Mouse (Mus musculus) spleen, postnatal 10 days (tissue): Measurements from ENCODE around the gene Slc37a1.

Experiments
- DNase-seq, 2 experiments: peaks; one replicate each; pipeline ENCODE4 v3.0.0; 2021 to 2022; ENCODE audit warnings: low spot score in 2 of 2

The Slc37a1 gene

DNA sequence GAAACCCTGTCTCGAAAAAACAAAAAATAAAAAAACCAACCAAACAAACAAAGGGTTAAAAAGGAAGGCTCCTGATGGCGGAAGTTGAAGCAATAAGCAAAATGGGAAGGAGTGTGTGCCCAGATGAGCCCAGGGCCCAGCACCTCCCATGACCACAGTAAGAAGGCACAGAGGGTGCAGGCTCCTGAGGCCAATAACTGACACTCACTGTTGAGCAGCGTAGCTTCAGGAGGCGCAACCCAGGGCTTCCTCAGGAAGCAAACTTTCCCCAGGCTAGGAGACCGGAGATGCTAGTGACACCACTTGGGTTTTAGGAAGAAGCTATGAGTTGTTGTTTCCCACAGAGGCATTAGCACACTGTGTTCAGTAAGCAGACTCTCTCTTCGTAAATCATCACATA lies 4.3 kb downstream of the Slc37a1 start:
- DNase-seq, result peak in 1 of 2 experiments; percentile 44

DNA sequence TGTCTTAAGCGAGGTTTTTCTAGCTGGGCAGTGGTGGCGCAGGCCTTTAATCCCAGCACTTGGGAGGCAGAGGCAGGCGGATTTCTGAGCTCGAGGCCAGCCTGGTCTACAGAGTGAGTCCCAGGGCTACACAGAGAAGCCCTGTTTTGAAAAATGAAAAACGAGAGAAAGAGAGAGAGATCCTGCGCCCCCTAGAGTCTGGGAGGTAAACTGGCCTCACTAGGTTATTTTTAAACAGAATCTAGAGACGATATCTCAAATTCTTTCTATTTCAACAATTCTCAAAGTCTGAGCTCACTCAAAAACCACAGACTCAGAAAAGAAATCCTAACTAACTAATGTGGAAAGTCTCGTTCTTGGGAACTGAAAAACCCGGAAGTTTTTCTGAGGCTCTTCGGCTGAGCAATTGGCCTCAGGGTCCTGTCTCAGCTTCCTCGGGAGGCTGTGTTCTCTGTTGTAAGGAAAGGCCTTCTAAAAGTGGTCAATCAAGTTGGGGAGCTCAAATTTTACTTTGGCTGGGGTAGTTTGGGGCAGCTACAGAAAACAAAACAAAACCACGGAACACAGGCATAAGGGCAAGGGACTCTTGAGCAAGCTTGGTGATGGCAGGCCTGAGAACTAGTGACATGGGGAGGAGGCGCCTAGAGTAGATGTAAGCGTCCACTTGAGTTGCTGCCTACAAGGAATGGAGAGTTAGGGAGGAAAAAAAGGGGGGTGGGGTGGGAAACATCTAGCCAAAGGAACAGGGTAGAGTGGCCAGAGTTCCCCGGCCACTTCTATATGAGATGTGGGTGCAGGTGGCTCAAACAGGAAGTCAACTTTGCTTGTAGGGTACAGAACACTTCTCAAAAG lies 8.0 kb downstream of the Slc37a1 start:
- DNase-seq, result peak; percentile 43 to 80

DNA sequence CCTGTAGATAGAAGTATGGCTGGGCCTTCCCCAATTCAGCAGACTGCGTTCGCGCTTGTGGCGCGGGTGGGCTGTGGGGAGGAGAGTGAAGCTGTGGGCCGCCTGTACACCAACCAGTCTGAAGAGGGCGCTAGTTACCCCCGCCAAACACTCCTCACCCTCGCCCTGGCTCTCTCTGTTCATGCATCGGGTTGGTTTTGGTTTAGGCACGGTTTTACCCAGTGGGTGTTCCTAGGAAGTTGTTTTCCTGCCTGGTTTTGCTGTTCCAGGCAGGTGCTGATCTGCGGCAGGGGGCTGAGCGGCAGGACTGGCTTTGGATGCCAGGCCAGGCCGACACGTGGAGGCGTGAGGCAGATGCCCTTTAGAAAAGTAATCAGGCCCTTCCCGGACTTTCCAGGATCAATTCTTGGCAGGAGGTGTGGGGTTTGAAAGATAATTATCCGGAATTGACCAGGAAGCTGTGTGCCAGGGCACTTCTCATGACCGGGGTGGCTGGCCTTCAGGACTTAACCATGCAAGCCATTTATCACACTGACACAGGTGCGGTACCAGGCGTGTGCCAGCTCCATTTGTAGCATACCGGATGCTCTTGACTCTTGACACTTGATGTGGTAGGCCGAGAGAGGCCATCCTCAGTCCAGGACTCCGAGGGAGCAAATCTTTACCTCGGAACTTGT lies 8.8 kb downstream of the Slc37a1 start:
- peak; percentile 74 to 84 for DNase-seq

DNA sequence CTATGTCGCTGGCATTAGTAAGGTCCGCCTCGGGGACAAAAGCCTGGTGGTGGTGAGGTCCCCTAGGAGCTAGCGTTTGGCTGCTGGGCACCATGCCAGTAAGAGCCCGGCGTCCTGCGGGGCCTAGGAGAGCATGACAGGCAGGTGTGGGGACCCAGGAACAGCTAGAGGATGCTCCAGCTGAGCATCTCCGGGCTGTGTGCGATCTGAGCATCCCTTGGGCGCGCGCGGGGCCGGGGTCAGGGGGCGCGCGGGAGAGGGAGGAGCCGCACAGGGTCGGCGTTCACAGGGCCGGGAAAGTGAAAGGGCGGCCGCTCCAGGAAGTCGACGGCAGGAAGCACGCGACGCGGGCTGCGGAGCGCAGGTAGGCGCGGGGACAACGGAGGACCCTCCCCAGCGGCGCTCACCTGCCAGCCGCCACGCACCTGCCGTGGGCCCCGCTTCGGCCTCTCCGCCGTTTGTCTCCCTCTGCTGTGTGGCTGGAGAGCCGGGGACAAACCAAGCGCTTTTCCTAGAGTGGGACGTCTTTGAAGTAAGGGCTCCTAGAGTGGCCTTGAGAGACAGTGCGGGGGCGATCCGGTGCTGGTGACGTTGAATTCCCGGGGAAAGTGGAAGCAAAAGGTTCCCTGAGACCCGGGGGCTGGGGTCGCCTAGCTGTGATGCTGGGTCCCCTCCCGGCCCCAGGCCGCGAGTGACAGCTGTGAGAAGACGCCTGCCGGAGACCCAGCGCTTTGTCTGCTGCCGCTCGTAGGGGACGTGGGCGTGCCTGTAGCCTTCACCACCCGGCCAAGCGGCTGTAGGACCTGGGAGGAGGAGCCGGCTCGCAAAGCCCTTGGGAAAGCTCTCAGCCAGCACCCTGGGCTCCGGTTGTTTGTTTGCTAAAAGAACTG lies 9.5 kb downstream of the Slc37a1 start:
- DNase-seq, result peak; percentile 75 to 83

DNA sequence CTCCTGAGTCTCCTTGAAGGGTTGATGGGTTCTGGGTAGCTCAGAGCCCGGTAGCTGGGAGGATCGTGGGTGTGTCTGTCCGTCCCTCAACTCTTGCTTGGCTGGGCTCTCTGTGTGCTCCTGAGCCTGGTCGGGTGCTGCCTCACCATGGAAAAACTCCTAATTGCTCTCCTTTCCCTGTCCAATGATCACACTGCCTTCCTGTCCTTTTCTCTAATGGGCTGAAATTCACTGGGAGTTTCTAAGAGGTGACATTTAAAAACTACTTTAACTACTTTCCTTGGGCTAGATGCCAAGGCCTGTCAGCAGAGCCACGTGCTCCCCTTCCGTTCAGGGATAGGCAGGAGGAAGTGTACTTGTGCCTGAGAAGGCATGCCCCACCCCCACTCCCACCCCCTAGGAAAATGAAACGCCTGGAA lies 10.9 kb downstream of the Slc37a1 start:
- DNase-seq, result peak; percentile 44 to 47

DNA sequence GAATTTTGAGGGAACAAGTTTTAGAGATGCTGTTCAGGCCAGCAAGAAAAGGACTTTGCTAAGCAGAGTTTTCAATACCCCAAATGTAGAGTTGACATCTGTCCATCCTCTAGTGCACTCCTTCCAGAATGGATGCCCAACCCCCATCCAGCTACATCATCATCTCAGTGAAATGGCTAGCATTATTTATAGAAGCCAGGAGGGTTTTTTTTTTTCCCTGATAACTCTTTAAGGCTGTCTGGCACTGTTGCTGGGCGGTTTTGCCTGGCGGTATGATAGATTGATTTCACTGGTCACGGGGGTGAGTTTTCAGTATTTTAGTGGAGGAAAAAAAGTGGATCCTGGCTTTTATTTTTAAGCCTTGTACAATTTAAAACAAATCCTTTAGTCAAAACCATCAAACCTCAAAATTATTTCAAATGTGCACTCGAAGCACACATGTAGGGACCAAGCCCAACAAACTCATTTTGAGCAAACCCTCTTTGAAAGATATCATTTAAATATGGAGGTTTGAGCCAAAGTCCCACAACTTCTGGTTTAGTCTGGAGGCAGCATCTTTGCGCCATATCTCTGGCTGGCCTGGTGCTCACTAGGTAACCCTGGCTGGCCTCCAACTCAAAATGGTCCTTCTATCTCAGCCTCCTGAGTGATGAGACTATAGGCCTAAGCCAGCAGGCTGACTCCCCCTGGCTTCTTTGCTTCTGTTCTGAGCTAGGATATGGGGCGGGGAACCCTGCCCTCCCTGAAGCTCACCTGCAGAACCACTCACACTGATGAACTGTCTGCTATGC lies 12.0 kb downstream of the Slc37a1 start:
- DNase-seq, result no peak

DNA sequence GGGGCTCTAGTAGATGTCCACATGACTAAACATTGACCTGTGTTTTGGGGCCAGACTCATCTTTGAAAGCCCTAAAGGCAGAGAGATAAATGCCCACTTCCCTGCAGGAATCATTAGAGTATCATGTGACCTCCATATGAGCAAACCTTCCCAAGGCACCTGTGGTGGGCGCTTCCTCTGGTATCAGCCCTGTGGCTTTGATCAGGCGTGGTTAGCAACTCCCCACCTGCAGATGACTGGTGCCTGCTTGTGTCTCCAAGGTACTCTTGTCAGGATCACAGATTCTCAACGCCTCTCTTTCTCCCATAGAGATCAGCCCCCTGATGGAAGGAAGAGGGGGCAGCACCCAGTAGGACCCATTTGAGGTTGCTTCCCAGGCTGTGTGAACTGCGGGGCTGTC lies 13.4 kb downstream of the Slc37a1 start:
- no peak for DNase-seq

DNA sequence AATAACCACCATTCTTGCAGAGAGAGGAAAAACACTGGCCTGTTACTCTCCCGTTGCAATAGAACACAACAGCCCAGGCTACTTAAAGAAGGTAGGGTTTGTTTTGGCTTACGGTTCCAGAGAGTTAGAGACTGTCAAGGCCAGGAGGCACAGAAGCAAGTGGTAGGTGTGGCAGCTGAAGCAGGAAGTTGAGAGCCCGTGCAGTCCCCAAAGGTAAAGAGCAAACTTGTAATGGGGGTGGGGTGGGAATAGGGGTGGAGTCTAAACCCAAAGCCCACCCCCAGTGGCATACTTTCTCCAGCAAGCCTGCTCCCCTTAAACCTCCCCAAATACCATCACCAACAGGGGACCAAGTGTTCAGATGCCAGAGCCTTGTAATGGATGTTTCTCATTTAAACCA lies 14.1 kb downstream of the Slc37a1 start:
- no peak for DNase-seq

DNA sequence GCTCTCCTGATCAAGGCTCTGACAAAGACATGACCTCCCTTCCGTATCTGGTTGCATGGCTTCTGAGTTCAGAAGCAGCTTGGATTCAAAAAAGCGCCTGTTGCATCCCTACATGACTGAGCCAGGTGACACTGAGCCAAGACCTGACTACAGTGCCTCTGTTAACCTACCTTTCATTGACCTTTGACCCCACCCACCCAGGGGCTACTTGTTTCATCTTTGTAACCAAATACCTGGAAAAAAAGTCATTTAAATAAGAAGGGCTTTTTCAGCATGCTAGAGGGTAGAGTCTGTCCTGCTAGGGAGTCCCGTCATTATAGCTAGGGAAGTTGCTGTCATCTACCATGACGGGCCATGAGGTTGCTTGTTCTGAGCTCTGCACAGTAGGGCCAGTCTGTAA lies 16.8 kb downstream of the Slc37a1 start:
- DNase-seq, result no peak

DNA sequence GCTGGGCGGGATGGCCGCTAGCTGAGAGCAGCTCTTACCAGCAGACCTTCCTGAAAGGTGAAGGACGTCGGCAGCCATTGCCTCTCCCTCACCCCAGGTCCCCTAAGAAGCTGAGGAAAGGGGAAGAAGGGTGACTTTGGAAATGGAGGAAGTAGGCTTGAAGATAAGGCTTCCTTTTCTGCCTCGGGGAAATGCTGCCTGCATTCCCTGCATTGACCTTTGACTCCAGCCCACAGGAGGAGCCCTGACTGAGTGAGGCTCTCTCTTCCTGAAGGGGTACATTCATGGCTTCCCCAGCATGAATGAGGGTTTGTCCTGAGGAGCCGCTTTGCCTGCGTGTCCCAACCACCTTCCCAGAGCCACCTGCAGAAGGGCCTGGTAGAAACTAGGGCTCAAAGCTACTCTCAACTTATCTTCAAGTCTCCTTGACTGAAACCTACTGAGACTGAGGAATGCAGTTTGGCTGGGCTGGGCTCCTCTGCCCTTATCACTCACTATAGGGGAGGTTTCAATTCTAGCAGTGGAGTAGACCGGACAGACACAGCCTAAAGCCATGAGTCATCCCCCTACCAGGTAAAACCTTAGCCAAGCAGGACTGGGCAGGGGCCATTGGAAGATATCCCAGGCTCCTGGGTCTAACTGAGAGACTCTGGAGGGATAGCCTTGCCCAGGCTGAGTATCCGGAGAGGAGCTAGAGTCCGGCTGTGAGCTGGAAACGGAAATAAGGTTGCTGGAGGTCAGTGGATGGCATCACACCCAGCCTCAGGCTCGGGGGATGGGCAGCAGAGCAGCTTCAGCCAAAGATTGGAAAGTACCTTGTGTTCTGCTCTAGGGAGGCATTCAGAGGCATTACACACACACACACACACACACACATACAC lies 18.5 kb downstream of the Slc37a1 start:
- peak in 1 of 2 experiments; percentile 59 for DNase-seq

DNA sequence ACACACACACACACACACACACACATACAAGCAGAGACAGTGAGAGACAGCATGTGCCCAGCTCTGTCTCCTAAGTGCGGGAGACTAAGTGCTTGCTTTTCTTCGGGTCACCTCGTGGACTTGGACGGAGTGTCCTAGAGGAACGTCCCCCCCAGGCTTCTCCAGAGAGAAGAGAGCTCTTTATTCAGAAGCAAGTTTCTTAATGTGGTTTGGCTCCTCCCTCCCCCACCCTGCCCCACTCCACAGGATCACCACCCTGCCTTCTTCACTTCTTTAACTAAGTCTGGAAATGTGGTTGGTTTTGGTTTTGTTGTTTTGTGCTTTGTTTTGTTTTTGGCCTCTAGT lies 19.2 kb downstream of the Slc37a1 start:
- DNase-seq, result no peak

DNA sequence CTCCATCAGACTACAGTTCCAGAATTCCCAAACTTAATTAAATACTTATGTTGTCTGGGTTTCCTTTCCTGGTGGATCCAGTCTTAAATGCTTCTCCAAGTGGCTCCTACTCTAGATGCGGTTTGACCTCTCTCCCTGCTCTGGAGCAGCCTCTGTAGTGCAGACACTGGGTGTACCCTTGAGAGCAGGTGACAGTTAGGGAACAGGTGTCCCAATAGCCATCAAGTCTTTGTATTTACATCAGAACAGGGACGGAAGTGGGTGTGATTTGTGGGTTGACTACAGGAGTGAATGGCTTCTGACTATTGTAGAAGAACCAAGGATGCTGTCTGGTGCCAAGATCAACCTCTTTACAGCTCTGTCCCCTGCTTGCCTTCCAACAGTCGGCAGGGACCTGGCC lies 21.2 kb downstream of the Slc37a1 start:
- no peak for DNase-seq

DNA sequence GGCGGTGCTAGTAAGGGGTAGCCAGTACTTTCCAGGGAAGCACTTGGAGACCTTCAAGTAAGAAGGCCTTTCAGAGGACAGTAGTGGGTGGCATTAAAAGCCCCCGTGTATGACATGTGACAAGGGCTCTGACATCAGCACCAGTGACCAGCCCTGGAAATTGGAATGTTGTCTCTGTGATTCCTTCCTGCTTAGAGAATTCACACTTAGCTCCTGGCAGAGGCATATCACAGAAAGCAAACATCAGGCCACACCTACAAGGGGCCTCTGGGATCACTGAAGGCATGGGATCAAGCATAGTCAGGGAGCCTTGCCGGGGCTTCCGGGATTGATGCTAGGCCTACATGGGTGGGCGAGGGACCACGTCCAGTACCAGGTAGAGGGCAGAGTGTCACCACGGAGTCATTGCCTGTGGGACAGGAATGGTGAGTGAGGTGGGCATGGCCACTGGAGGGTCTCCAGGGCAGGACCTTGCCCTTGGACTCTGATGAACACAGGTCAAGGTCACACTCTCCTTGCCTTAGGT lies 21.8 kb downstream of the Slc37a1 start:
- DNase-seq, result no peak

DNA sequence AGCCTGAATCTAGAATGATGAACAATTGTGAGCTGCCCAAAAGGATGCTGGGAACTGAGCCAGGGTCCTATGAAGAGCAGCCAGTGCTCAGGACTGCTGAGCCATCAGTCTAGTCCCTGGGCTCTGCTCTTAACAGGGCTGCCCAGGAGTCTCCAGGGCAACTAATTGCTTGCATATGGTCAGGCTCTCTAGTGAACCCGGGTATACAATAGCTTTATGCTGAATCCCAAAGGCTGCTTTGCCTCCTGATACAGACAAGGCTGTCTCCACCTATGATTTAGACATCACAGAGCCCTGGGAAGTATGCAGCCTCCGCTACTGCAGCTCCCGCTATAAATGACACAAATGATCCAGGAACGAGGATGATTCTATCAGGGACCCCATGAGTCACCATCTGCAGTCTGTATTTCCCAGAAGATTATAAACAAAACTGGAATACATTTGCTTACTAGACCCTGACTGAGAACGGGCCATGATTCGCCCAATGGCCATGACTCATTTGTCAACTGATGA lies 22.7 kb downstream of the Slc37a1 start:
- no peak for DNase-seq

DNA sequence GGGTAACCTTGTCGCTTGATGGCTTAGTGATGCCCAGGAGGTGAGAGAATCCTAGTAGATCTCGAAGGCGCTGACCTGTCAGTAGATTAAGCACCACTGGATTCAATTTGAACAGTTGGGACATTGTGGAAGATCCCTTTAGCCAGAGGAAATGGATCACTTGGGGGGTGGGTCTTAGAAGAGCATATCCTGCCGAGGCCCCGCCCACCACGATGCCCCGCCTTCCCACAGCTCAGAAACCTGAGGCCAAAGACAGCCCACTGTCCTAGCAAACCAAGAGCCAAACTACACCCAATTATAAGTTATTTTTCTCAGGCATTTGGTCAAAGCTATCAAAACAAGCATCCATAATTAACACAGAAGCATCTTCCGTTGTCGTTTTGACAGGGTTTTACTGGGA lies 24.5 kb downstream of the Slc37a1 start:
- DNase-seq, result no peak

DNA sequence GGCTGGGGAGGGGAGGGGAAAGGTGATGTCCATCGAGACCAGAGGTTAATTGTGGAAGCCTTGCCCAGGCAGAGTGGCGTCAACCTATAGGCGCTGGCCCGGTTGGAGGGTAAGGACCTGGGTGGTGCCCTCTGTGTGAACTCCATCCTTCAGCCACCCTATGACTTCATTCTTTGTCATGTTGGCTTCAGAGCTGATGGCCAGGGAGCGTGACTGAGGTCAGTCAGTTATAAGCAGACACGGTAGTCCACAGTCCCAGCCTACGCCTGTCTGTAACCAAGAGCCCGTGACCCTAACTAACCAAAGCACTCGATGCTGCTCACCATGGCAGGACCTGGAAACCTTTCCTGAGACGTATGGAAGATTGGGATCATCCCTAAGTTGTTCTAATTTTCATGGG lies 26.1 kb downstream of the Slc37a1 start:
- no peak for DNase-seq

DNA sequence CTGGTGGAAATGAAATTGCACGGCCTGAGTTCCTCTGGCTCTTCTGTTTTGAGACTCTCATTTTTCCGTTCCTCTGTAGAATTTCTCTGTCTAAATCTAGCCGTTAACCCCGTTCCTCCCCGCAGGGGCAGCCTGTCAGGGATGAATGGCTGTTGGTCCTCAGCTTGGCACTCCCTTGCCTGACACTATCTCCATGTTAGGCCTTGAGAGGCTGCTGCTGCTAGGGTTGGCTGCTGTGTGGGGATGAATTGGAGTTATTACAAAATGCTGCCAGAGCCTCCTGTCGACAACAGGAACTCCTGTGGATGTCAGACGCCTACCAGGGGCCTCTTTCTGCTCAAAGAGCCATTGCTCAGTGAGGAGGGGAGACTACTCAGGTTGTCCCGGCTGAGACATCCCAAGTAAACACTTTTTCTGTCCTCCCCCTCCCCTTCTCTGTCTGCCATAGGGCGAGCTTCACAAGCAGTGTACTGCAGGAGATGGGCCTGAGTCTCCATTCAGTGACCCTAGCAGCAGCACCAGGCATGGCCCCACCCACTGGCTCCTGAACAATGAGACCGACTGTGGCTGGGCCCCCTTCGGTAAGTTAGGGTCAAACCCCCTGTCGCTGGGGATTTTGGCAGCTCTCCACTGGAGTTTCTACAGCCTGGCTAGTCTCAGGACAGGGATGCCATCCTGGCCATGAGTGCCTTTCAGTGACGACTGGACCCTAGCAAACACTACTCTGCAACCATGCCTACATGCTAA lies 28.6 kb downstream of the Slc37a1 start:
- no peak for DNase-seq

DNA sequence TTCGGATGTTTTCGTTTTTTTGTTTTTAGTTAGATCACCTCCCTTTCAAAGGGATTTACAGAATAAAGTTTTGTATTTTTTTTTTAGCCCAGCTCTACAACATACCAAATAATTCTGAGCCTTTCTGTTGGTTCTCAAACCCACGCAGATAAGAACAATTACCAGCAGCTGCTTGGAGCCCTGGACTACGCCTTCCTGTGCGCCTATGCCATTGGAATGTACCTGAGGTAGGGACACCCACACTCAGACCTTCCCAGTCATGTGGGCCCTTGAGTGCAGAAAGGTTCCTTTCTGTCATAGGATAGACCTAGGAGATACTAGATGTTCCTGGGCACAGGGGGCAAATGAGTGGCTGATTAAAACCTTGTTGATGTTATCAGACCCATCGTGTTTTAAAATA lies 29.4 kb downstream of the Slc37a1 start:
- no peak for DNase-seq

DNA sequence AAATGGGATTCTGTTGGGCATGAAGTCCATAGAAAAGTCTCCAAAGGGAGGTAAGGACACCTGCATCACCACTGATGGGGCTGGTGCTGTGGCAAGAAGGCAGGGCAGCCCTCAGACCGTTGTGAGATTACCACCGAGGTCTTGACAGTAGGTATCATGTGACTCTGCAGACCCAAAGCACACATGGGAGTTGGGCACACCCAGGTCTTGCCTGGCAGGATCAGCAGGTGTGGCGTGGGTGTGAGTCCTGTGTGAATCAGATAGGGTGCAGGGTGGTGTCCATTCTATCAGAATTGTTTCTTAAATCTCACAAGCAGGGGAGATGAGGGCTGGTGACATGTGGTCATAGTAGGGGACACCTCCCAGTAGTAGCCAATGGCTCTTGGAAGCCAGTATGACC lies 30.4 kb downstream of the Slc37a1 start:
- DNase-seq, result no peak
